Mouse (Mus musculus) ovary, postnatal 14 days (tissue): ENCODE results near the gene Ckb.
A peak's percentile ranks its signal among the peaks of the same experiment; 100 is the strongest.

Source experiments
- DNase-seq: peaks from one replicate; pipeline ENCODE4 v3.0.0; 2022; ENCODE audit warnings: low spot score

The Ckb gene

DNA sequence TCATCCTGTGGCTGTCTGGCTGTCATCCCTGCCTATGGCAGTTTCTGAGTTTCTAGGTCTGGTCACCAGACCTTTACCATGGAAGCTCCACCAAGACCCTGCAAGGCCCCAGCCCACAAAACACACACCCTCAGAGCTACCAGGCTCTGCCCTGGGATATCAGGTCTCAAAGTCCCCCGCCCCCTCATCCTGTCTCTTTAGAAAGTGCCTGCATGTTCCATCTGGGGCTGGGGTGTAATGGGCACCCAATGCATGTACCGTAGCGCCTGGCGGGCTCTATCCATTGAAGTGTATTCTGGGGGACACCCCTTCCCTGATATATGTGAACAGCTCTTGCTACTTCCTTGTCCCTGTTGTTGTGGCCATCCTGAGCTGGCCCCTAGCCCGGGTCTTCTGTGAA lies 20.8 kb upstream of the Ckb start:
- DNase-seq = no peak

GRCm38 (mm10) chr12:111691346-111691872 lies 19.3 kb upstream of the Ckb start:
- DNase-seq = no peak

- no peak for DNase-seq
Measured at GRCm38 (mm10) chr12:111689426-111689825, 17.3 kb upstream of the Ckb start.

GRCm38 (mm10) chr12:111688069-111688428 lies 15.9 kb upstream of the Ckb start:
- no peak for DNase-seq

DNA sequence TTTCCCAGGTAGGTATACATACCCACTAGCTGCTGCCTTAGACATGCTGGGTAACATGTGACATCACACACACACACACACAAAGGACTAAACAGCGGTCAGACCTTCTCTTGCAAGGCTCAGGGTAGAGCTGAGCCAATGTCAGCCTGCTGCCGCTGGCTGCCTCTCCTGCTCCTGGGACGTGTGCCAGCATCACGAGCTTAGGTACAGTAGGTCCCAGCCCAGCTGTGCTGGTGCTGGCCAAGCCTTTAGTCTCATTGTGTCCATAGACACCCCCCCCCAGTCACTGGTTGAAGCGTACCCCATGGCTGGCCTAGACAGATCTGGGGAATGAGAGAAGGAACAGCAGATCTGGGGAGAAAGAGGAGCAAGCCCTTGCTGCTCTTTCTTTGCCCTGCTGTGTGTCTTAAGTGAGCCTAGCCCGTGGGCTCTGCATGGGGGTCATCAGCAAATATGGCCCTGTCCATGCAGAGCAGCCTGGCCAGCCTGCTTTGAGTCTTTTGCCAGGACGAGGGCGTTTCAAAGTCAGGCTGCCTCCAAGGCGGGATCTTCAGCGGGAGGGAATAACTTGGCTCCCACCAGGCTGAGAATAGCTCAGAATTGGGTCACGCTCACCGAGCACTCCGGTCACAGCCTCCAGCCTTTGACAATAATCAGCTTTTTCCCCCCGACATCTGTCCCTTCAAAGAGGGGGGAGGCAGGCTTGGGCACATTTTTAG lies 15.4 kb upstream of the Ckb start:
- peak; percentile 64 for DNase-seq

- DNase-seq = no peak
Measured at GRCm38 (mm10) chr12:111686390-111686789, 14.3 kb upstream of the Ckb start.

DNA sequence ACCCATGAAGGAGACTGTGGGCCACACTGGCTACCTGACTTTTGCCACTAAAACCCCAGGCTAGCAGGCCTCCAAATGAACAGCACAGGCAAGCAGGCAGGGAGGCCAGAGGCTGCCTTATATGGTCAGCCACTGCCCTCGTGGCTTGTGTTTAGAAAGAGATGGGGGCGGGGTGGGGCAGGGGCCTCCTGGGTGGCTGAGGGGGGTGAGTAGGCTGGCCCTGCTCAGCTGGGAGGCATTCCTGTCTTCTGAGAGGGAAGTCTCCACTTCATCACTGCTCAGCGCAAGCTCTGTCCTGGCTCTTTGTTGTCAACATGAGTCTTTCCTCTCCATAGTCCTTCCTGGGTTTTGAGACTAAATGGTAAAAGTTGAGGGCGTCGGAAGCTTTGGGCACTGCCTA lies 10.7 kb upstream of the Ckb start:
- no peak for DNase-seq

GRCm38 (mm10) chr12:111682003-111682402 lies 9.9 kb upstream of the Ckb start:
- DNase-seq = no peak

DNA sequence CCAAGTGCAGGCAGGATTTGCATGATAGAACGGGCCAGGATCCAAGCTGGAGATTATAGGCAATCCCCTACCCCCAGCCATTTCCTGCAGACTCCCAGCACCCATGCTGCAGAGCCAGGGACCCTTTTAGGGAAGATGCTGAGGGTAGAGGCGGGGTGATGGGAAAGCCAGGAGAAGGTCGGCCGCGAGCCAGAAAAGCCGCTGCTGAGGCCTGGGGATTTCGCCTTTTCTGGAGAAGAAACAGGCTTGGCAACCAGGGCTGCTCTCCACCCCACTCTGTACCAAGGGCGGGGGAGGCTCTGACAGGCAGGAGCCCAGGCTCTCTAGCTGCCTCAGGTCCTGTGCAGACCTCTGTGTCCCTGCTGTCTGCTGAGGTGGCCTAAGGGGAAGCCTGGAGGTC lies 9.2 kb upstream of the Ckb start:
- DNase-seq = no peak

GRCm38 (mm10) chr12:111680661-111681060 lies 8.5 kb upstream of the Ckb start:
- no peak for DNase-seq

DNA sequence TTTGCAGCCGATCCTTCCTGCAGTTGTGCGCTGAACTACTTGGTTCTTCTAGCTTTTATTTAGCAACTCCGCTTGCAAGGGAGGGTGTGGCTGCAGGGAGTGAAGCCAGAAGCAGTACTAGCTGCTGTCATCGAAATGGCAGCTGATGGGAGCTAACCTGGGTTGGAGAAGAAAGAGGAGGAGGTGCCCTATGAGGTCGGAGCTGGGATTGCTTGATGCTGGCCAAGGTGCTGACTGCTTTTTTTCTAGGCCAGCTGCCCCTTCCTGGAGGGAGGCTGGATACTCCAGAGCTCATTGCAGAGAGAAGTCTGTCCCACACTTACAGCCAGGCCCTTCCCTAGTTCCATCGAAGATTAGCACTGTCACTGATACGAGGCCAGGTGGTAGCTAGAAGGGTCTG lies 6.9 kb upstream of the Ckb start:
- no peak for DNase-seq

GRCm38 (mm10) chr12:111678670-111678933 lies 6.5 kb upstream of the Ckb start:
- no peak for DNase-seq

- DNase-seq = peak; percentile 88
Measured at GRCm38 (mm10) chr12:111677882-111678669, 5.9 kb upstream of the Ckb start, which contains the start of gene Trmt61a. Gene Trmt61a (plus strand): TSS chr12:111678105.

DNA sequence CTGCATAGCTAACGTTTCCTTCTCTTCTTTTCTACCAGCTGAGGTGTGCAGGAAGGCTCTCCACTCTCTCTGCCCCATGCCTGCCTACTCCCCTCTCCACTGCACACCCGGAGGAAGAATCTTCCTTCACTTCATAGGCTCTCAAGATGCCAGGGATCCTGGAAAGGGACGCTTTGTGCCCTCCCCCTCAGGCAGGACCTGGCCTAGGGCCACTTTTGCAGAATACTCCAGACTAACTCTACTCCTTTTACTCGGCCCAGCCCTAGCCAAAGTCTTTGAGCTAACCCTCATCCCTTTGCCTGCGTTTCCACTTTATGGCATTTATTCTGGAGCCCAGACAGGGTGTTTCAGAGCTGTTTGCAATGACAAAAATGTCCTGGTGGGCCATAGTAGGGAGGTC lies 5.3 kb upstream of the Ckb start:
- DNase-seq = no peak

GRCm38 (mm10) chr12:111675797-111676580 lies 3.9 kb upstream of the Ckb start:
- no peak for DNase-seq

- DNase-seq = no peak
Measured at GRCm38 (mm10) chr12:111674850-111675486, 2.8 kb upstream of the Ckb start.

DNA sequence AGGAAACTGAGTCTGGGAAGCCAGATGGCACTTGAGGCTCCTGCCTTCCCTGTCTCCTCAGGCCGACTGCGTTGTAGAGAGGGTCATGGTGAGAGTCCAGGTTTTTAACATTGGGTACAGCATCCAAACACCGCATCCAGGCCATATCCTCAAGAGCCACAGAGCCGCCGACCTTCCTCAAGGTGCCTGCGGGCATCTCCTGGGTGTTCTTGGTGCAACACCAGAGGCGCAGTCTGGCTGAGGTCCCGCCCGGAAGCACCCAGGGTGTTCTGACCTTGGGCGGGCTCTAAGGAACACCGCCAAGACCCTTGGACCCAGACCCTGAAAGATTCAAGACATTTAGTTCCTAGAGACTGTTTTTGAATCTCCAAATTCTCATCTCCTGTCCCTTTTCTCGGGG lies 443 bp upstream of the Ckb start:
- no peak for DNase-seq

DNA sequence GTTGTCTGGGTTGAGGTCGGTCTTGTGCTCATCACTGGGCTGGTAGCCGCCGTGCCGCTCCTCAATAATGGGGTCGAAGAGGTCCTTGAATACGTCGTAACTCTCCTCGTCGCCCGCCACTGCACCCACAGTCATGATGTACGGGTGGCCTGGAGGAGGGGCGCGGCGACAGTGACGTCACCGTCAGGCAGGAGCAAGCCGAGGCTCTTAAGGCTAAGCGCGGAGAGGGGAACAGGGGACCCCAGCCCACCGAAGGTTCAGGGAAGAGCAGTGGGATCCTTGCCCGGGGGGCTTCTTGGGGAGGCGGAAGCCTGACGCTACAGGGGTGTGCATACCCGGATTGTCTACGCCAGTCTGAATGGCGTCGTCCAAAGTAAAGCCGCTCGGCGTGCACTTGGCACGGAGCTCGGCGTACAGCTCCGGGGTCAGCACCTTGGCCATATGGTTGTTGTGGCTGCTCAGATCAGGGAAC lies 671 bp downstream of the Ckb start:
- DNase-seq = no peak

- DNase-seq = no peak
Measured at GRCm38 (mm10) chr12:111670976-111671375, 1.2 kb downstream of the Ckb start.

DNA sequence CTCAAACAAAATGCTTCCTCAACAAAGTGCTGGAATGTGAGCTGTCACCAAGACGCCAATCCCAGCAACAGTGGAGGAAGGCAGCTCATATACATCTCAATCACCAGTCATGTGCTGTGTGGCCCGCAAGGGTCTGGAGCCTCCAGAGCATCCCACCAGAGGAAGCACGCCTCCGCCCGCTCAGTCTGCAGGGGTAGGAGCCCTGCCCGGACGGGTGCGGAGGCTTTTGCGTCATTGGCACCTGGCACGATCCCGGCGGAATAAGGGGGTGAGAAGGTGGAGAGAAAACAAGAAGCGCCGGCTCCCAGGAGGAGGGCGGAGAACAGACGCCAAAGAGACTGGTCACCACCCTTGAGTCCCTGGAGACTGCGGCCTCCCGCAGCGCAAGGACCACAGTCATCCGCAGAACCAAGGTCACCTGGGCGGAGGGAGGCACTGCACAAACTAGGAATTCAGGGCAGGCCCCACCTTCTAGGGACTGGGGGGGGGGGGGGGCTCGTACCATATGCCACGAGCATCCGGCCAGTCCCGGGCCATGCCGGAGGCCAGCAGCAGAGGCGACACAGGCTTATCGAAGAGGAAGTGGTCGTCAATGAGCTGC lies 1.7 kb downstream of the Ckb start:
- no peak for DNase-seq

- no peak for DNase-seq
Measured at GRCm38 (mm10) chr12:111669961-111670360, 2.2 kb downstream of the Ckb start.
